Mouse (Mus musculus): ENCODE measurements around the gene Irf1.

Gene Irf1

DNA sequence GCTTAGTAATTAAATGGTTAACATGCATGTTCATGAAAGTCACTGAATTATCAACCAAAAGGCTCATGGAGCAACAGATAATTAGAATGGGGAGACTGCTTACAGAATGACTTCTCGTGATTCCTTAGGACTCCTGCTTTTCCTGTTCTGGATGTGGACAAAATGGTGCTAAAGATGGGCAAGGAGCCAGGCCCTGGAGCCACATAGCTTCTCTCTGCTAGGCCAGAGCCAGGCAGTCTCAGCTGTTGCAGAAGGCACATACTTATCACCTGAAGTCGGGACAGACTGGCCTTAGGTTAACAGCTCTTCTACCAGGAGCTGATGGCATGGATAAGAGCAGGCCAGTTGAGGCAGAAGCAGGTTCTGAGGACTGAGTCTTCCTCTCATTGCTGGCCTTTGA lies 40.9 kb downstream of the Irf1 start:
- DNase-seq (ENCODE audit: low spot score) = no peak

DNA sequence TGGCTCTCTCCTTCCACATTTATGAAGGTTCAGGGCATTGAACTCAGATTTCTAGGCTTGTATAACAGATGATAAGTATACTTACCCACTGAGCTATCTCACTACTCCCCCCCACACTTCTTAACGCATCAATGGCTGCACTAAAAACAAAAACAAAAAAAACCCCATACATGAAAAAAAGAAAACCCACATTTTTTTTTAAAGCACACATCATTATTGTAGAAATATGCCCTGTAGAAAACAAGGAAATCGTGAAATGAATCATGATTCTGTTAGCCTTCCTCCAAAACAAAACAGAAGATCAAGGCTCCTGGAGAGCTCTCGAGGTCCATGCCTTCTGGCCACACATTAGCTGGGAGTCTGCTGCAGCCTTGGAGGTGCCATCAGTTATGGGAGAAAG lies 41.5 kb downstream of the Irf1 start:
- no peak for DNase-seq (ENCODE audit: low spot score)

DNA sequence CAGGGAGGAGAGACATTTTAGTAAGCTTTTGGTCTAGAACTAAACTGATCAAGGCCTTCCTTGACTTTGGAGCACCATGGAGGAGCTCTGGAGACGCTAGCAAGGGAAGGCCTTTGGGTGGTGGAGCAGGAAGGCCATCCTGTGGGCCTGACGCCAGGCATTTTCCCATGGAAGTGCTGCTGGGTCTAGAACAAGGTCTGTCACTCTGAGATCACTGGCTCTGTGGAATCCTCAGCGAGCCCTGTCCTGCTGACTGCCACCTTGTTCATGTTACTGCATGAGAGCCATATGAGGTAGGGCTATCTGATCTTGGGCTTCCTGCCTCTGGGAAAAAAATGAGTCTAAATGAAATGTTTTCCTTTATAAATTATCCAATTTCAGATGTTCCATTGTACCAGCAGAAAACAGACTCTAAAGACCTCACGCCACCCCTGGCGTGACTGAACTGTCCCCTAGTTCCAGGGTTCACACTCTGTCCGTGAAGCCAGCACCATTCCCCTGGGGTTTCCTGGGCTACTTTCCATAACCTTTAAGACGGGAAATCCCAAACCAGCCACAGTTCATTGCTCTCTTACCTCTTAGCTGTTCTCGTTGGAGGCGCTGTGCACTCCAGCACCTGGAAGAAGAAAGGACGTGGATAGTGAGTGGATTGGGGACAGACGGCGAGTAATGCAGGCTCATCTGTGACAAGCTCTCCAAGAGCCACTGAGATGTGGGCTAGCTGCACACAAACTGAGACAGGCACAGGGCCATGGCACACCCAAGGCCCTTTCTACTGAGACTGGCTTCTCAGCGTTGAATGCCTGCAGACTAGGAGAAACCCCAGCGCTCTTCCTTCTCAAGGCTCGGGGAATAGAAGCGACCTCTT lies 43.4 kb downstream of the Irf1 start:
- peak; percentile 55 for DNase-seq (ENCODE audit: low spot score)

DNA sequence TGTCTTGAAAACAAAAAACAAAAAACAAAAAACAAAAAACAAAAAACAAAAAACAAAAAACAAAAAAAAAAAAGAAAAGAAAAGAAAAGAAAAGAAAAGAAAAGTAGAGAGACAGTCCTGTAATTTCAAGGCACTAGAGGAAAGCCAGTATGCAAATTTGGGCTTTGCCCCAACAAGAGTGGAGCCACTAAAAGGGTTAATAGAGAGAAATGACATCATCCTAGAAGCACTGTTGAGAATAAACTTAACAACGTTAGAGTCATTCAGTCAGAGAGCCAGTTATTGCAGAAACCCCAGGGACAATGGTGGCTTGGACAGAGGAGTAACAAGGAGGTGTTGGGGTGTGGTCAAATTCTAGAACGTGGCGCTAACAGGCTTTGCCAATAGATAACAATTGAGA lies 45.0 kb downstream of the Irf1 start:
- no peak for DNase-seq (ENCODE audit: low spot score)

DNA sequence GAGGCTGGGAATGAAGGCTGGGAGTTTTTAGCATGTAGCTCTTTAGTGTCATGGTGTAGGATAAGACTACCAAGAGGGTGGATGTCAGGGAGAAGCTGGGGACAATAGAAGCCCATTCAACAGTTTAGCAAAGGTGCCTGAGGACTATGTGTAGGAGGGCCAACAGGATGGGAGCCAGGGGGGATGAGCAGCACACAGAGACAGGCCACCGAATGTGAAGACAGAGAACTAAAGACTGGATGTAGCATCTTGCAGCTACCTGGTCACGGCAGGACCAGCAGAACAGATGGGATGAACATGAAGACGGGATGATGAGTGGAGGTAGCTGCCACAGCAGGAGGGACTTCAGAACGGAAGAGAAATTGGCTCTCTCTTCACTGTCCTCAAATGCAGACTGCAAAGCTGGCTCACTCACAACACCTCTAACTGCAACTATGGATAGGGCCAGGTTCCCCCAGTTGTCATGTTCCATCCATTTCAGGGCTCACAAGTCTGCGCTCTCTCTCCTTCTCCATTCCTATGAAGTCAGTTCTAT lies 47.1 kb downstream of the Irf1 start:
- DNase-seq (ENCODE audit: low spot score) = no peak

DNA sequence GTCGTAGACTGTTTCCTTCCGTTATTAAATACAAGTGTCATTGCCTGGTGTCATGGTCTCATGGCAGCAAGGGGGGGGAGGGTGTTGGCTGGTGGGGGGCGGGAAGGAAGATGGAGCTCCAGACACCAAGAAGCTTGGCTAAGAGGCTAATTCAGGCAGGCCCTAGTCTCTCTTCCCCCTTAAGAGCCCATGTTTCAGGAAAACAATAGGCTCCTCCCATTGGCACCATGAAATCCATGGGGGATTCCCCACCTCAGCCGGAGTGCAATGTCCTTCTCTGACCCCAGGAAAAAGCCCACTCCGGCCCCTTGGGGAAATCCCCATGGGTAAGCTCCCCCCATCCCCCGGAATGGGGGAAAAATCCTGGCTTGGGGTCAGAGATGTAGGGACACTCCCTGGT lies 49.0 kb downstream of the Irf1 start:
- no peak for DNase-seq (ENCODE audit: low spot score)

DNA sequence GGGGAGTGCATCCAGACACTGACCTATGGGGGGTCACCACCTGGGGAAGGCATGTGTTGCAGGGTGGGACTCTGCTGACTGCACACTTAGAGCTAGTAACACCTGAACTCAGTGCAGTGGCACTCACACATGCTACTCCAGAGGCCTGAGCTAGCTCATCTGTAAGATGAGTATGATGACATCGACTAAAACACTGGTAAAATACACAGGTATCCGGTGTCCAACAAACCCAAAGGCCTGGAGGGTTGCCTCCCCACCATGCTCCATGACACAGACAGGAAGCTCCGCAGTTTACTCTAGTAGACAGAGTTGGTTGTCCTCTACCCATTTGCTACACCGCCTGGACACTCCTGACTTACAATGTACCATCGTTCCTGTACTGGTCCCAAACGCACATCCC lies 49.7 kb downstream of the Irf1 start:
- DNase-seq (ENCODE audit: low spot score) = no peak

DNA sequence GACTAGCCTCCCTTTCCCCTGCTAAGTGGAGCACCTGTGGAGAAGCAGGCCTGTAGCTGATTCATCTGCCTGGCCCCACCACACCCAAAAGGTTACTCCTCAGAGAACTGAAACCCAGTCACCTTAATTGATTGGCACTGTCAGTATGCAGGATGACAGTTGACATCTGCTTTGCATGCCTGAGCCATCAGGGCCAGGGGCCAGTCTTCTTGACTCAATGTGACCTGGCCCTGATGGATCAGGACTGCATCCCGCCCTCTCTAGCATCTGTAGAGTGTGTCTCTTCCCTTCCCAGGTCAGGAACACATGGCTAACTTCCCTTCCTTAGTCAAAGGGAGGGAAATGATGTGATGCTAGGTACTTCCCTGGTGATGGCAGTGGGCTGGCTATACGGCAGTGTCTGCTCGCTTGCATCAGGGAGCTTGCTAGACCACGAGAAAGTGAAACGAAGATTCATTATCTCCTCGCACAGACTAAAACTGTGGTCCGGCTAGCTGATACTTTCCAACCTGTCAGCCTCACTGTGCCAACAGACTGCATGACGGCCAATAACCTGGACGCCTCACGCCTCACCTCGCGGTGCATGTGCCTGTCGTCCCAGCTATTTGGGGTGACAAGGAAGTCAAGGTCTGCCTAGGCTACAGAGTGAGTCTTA lies 50.8 kb downstream of the Irf1 start:
- no peak for DNase-seq (ENCODE audit: low spot score)

DNA sequence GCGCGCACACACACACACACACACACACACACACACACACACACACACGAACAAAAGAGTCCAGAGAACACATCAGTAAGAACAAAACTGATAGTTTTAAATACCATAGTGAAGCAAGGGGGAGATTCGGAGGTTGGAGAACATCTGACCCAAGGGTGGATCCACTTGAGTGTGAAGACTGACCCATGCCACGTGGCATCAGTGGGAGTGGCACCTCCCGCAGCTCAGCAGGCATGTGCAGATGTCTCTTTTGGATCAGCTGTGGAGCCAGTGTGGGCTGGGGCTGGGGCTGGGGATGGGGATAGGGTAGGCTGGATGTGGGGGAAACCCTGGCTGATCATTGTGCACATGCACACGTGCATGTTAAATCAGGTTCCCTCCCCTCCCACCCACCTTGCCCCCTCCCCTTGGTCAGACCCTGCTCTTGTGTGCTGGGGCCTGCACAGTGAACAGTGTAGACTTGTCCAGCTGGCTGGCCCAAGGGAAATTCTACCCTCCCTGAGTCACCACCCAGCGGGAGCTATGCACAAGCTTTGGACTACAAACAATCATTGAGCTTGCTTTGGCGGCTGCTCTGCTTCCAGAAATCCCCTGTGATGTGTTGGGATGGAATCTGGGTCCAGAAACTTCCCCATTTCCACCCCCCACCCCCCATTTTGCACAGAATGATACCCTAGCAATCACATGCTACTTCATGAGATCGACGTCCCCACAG lies 51.6 kb downstream of the Irf1 start:
- no peak for DNase-seq (ENCODE audit: low spot score)

DNA sequence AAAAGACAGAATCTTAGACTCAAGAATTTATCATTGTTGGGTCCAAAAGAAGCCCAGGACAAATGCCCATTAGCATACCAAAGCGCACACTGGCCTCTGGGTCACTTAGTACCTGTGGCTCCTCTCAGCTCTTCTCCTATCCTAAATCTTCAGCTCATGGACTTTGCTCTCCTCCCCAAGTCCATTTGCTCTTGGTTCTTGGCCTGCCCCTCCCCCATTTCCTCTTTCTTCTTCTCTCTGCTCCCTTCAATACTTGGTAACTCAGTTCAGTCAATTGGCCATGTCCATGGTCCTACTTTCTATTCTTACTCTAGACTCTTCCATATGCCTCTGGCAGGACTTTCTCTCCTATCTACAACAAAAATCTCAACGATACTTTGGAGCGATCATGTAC lies 52.1 kb downstream of the Irf1 start:
- DNase-seq (ENCODE audit: low spot score) = no peak

DNA sequence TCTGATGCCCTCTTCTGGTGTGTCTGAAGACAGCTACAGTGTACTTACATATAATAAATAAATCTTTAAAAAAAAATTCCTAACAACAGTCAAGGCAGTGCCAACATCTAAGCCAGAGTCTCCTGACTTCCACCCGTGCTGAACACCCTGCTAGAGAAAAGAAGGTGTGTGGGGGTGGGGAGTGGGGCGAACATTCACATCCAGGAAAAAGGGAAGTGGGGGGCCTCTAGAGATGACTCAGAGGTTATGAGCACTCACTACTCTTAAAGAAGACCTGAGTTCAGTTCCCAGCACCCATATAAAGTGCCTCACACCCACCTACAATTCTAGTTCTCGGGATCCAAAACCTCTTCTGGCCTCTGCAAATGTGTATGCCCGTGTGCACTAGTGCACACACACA lies 55.6 kb downstream of the Irf1 start:
- DNase-seq (ENCODE audit: low spot score) = no peak
